Mouse (Mus musculus) embryo, embryonic 9.5 days (tissue): ENCODE measurements around the gene Acad12.
"Not testable (repeated sequence)": the region's sequence is repeated elsewhere in the genome, so short reads cannot be mapped to it uniquely, and the experiment has no call there.

Experiments used
- DNase-seq: peaks from one replicate; pipeline ENCODE4 v3.0.0-alpha.2; 2017; ENCODE audit errors: extremely low spot score

The Acad12 gene

GRCm38 (mm10) chr5:121612036-121612435 is 6.7 kb downstream of the Acad12 start:
- no peak for DNase-seq

GRCm38 (mm10) chr5:121609556-121610135 is 9.1 kb downstream of the Acad12 start:
- not testable (repeated sequence) for DNase-seq

- peak; percentile 75 for DNase-seq
These were observed 12.6 kb downstream of the Acad12 start for GRCm38 (mm10) chr5:121606151-121606550.

GRCm38 (mm10) chr5:121603815-121604214 is 14.9 kb downstream of the Acad12 start:
- not testable (repeated sequence) for DNase-seq

- DNase-seq: peak; percentile 81
These were observed 17.0 kb downstream of the Acad12 start for GRCm38 (mm10) chr5:121601547-121602299.

- DNase-seq: no peak
These were observed 19.7 kb downstream of the Acad12 start for GRCm38 (mm10) chr5:121598871-121599610.

- DNase-seq: no peak
These were observed 20.7 kb downstream of the Acad12 start for GRCm38 (mm10) chr5:121597991-121598537.

- DNase-seq: no peak
These were observed 21.4 kb downstream of the Acad12 start for GRCm38 (mm10) chr5:121597332-121597731.

- DNase-seq: no peak
These were observed 22.5 kb downstream of the Acad12 start for GRCm38 (mm10) chr5:121596226-121596625.

GRCm38 (mm10) chr5:121595758-121596157 is 23.0 kb downstream of the Acad12 start:
- no peak for DNase-seq

- no peak for DNase-seq
These were observed 23.9 kb downstream of the Acad12 start for GRCm38 (mm10) chr5:121594714-121595313.

GRCm38 (mm10) chr5:121593451-121594401 is 25.0 kb downstream of the Acad12 start, which contains the start of gene Aldh2:
Gene Aldh2, minus strand, starts transcription at chr5:121593824.
- DNase-seq: peak; percentile 91

GRCm38 (mm10) chr5:121592816-121593407 is 25.8 kb downstream of the Acad12 start:
- no peak for DNase-seq

- no peak for DNase-seq
These were observed 26.5 kb downstream of the Acad12 start for GRCm38 (mm10) chr5:121592064-121592815.

GRCm38 (mm10) chr5:121591417-121592063 is 27.2 kb downstream of the Acad12 start:
- no peak for DNase-seq

GRCm38 (mm10) chr5:121589928-121590327 is 28.8 kb downstream of the Acad12 start:
- DNase-seq: no peak

- no peak for DNase-seq
These were observed 32.2 kb downstream of the Acad12 start for GRCm38 (mm10) chr5:121586400-121587039.

GRCm38 (mm10) chr5:121585699-121586098 is 33.0 kb downstream of the Acad12 start:
- no peak for DNase-seq

- no peak for DNase-seq
These were observed 33.7 kb downstream of the Acad12 start for GRCm38 (mm10) chr5:121585005-121585404.
